ENCODE assay signal across 14 mouse cellular contexts in the genomic region with DNA sequence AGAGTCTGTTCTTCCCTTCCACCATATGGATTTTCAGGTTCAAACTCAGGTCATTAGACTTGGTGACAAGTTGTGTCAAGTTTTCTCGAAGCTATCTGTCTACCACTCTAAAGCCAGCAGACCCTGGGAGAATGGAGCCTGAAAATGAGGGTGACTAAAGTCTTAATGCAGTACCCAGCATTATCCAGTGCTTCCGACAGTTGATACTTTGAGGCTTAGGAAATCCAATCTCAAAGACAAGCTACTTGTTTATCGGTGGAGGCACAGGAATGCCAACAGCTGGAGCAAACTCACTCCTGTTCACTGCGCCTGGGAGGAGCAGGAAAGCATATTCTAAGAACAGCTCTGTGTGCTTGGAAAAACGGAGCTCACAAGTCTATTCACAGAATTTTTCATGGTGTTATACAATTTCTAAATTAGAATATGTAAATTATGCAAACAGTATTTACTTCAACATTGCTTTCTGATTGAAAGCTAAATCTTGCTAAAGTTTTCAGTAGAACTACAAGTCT.
"Had no signal": no experiment of that assay in that cellular context is flagged by ENCODE, and none has a peak within 500 bp of the region (broad histone marks: within the 10 kb centered on the region; RNA-seq: fewer than 3 reads in every experiment).

No protein-coding gene starts in this region.

- H3K9me3 ChIP-seq: lung, embryonic 15.5 days; megakaryocyte, embryonic 14.5 days; midbrain, embryonic 13.5 days; midbrain, embryonic 15.5 days; neural tube, embryonic 12.5 days had no signal

- H3K27me3 ChIP-seq: lung, embryonic 15.5 days; megakaryocyte, embryonic 14.5 days; midbrain, embryonic 13.5 days; midbrain, embryonic 15.5 days; neural tube, embryonic 12.5 days had no signal

- H3K27ac ChIP-seq: lung, embryonic 15.5 days; macrophage; midbrain, embryonic 13.5 days; midbrain, embryonic 15.5 days; neural tube, embryonic 12.5 days had no signal

- H3K4me3 ChIP-seq: lung, embryonic 15.5 days; midbrain, embryonic 13.5 days; midbrain, embryonic 15.5 days; neural tube, embryonic 12.5 days had no signal

- H3K4me1 ChIP-seq: lung, embryonic 15.5 days; midbrain, embryonic 13.5 days; midbrain, embryonic 15.5 days; neural tube, embryonic 12.5 days had no signal

- ATAC-seq: lung, postnatal 0 days; midbrain, embryonic 13.5 days; midbrain, embryonic 15.5 days had no signal

- DNase-seq: lung, adult 2 months; lung, postnatal 14 days; right cerebral cortex, postnatal 14 days; thymus, adult 18-20 months; thymus, postnatal 14 days; thymus, postnatal 36 days had no signal

- H3K9ac ChIP-seq: lung, embryonic 15.5 days; midbrain, embryonic 13.5 days; midbrain, embryonic 15.5 days; neural tube, embryonic 12.5 days had no signal

- H3K4me2 ChIP-seq: lung, embryonic 15.5 days; midbrain, embryonic 11.5 days; midbrain, embryonic 13.5 days; midbrain, embryonic 15.5 days; neural tube, embryonic 12.5 days had no signal
